Mouse (Mus musculus) thymus, adult 2 months (tissue): ENCODE data around the gene Flt4. TPM values are rescaled to one million over a fixed set of nuclear protein-coding genes. Genes with fewer than 3 reads are reported as not detected.

Experiments
- DNase-seq: peaks from one replicate; pipeline ENCODE4 v3.0.0; 2021
- H3K27ac ChIP-seq: fragments of 200-500 bp; 2 replicates; pipeline ENCODE4 v1.5.1; 2012; ENCODE audit warnings: low read length, control low read depth; ENCODE audit not compliant: control insufficient read depth, insufficient read depth
- H3K27me3 ChIP-seq: fragments of 200-500 bp; 2 replicates; pipeline ENCODE4 v1.6.1; 2012; ENCODE audit warnings: mild to moderate bottlenecking, low read length, moderate library complexity, mixed read lengths; ENCODE audit not compliant: control insufficient read depth, insufficient read depth
- H3K36me3 ChIP-seq: fragments of 200-500 bp; 2 replicates; pipeline ENCODE4 v1.6.1; 2012; ENCODE audit warnings: mild to moderate bottlenecking, low read length, moderate library complexity; ENCODE audit not compliant: control insufficient read depth, insufficient read depth
- H3K4me1 ChIP-seq: fragments of 200-500 bp; replicated peaks from 2 replicates; pipeline ENCODE4 v1.6.1; 2012; ENCODE audit warnings: low read length; ENCODE audit not compliant: control insufficient read depth, insufficient read depth
- H3K4me3 ChIP-seq: fragments of 200-500 bp; 2 replicates; pipeline ENCODE4 v1.5.1; 2012; ENCODE audit warnings: mild to moderate bottlenecking, low read length, control low read depth, moderate library complexity; ENCODE audit not compliant: control insufficient read depth, insufficient read depth
- CTCF ChIP-seq: fragments of 200-500 bp; IDR thresholded peaks from 2 replicates; pipeline ENCODE4 v1.5.1; 2012; ENCODE audit warnings: mild to moderate bottlenecking, control low read depth, low read length, moderate library complexity, borderline replicate concordance; ENCODE audit not compliant: control insufficient read depth, poor library complexity, insufficient read depth; ENCODE audit errors: extremely low read depth
- POLR2A ChIP-seq: fragments of 200-500 bp; IDR thresholded peaks from 2 replicates; pipeline ENCODE4 v1.6.1; 2012; ENCODE audit warnings: mild to moderate bottlenecking, low read length, control low read depth, moderate library complexity; ENCODE audit not compliant: control insufficient read depth, poor library complexity, insufficient read depth; ENCODE audit errors: extremely low read depth
- WGBS: fragments of 180-500 bp; shearing (Covaris S2); methylation state at CpG from one replicate; pipeline ENCODE4 v1.1.7; 2018; 5-methylcytosine and 5-hydroxymethylcytosine counted together
- polyA plus RNA-seq: library from polyadenylated mRNA; depleted of rRNA; stranded (reverse); fragments of >200 nt; gene quantifications from 2 replicates; pipeline ENCODE4 v1.2.3, GENCODE M21; 2012; rRNA removed

Gene Flt4
- polyA plus RNA-seq, 1 experiment = 1.2 TPM

DNA sequence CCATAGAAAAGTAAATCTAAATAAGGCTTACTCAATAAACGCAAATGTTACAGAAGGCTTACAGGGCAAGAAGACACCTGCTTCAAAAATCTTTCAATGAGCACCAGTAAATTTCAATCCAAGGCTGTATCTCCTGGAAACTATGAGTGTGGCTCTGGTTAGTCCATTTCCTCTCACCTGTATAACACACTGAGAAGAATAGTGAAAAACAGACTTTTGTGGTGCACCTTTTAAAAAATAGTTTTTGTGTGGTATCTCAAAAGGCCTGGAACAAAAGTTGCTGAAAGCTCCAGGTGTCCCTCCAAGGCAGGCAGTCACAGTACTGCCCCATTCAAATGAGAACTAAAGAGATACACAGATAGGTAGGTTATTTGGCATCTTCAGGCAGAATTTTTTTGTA is 90.0 kb downstream of the Flt4 start:
- Histone ChIP-seq H3K27ac (no peak overlapping the region), H3K36me3 (peaks cover 61% of the 10 kb centered on the region), H3K4me1 (no peaks in the 10 kb centered on the region), H3K4me3 (no peak overlapping the region), H3K27me3 (no peaks in the 10 kb centered on the region)
- TF ChIP-seq CTCF (no peak), POLR2A (no peak)
- DNase-seq = no peak
- 83% methylated on average over 1 of the region's 1 CpGs for WGBS

DNA sequence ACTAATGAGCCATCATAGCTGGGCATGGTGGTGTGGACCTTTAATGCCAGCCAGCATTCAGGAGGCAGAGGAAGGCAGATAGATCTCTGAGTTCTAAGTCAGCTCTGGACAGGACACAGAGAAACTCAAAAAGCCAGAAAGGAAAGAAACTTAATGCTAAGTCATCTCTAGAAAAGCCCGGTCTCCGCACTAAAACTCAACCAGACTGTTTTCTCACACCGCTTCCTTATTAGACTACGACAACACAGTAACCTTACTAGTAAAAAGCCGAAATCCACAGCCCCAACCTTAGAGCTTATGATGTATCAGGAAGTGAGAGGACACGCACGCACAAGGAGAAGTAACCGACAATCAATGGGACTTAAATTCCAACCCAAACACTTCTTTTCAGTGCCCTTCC is 93.0 kb downstream of the Flt4 start:
- Histone ChIP-seq H3K4me3 (no peak overlapping the region), H3K27ac (no peak overlapping the region), H3K4me1 (peaks cover 2% of the 10 kb centered on the region; the same call in 1 of the 2 replicates), H3K27me3 (no peaks in the 10 kb centered on the region), H3K36me3 (peaks cover 72% of the 10 kb centered on the region)
- no peak for DNase-seq
- WGBS = 98% methylated on average over 8 of the region's 8 CpGs
- no peak for TF ChIP-seq CTCF
- TF ChIP-seq POLR2A = no peak

Other genes starting within 250 kb of the Flt4 start
- not detected in 2 replicates for gene Olfr1389, start 186.2 kb upstream of the Flt4 start, polyA plus RNA-seq
- 0.14 and 0.22 TPM in 2 replicates for gene Olfr1388, start 172.6 kb upstream of the Flt4 start, polyA plus RNA-seq
- gene Olfr1387, start 153.9 kb upstream of the Flt4 start, polyA plus RNA-seq = not detected in 2 replicates
- gene Olfr1386, start 144.2 kb upstream of the Flt4 start, polyA plus RNA-seq = not detected in 2 replicates
- gene Olfr1385, start 120.2 kb upstream of the Flt4 start, polyA plus RNA-seq = not detected in 2 replicates
- gene Olfr1384, start 102.5 kb upstream of the Flt4 start, polyA plus RNA-seq = not detected in 2 replicates
- gene Olfr1383, start 89.6 kb upstream of the Flt4 start, polyA plus RNA-seq = not detected in 2 replicates
- gene Olfr1382, start 81.0 kb upstream of the Flt4 start, polyA plus RNA-seq = not detected in 2 replicates
- not detected in 2 replicates for gene Olfr1381, start 65.8 kb upstream of the Flt4 start, polyA plus RNA-seq
- gene Olfr1380, start 52.4 kb upstream of the Flt4 start, polyA plus RNA-seq = not detected in 2 replicates
- gene Scgb3a1, start 54.3 kb downstream of the Flt4 start, polyA plus RNA-seq = 3.0 and 7.8 TPM in 2 replicates
- gene Cnot6, start 103.5 kb downstream of the Flt4 start, polyA plus RNA-seq = 40.3 and 44.2 TPM in 2 replicates
- 2.8 and 4.4 TPM in 2 replicates for gene Gfpt2, start 184.9 kb downstream of the Flt4 start, polyA plus RNA-seq
- 30.1 and 34.9 TPM in 2 replicates for gene Mapk9, start 237.5 kb downstream of the Flt4 start, polyA plus RNA-seq